Mouse (Mus musculus): ENCODE measurements around the gene Rap1gap.

The Rap1gap gene

GRCm38 (mm10) chr4:137722692-137723427, 58.3 kb downstream of the Rap1gap start:
- peak; percentile 79 for DNase-seq (ENCODE audit: low read depth, low spot score)

GRCm38 (mm10) chr4:137723527-137723926, 59.0 kb downstream of the Rap1gap start:
- DNase-seq (ENCODE audit: low read depth, low spot score): no peak

- peak; percentile 40 for DNase-seq (ENCODE audit: low read depth, low spot score)
Measured at GRCm38 (mm10) chr4:137724212-137724611, 59.7 kb downstream of the Rap1gap start.

GRCm38 (mm10) chr4:137724766-137725165, 60.2 kb downstream of the Rap1gap start:
- DNase-seq (ENCODE audit: low read depth, low spot score): peak; percentile 79

- DNase-seq (ENCODE audit: low read depth, low spot score): no peak
Measured at GRCm38 (mm10) chr4:137725541-137726145, 61.1 kb downstream of the Rap1gap start.

GRCm38 (mm10) chr4:137726739-137727505, 62.4 kb downstream of the Rap1gap start:
- DNase-seq (ENCODE audit: low read depth, low spot score): no peak

- DNase-seq (ENCODE audit: low read depth, low spot score): peak; percentile 44
Measured at GRCm38 (mm10) chr4:137727506-137728187, 63.1 kb downstream of the Rap1gap start.

- DNase-seq (ENCODE audit: low read depth, low spot score): no peak
Measured at GRCm38 (mm10) chr4:137728399-137729154, 64.1 kb downstream of the Rap1gap start.

- DNase-seq (ENCODE audit: low read depth, low spot score): no peak
Measured at GRCm38 (mm10) chr4:137729155-137729855, 64.8 kb downstream of the Rap1gap start.

GRCm38 (mm10) chr4:137730134-137730533, 65.6 kb downstream of the Rap1gap start:
- DNase-seq (ENCODE audit: low read depth, low spot score): peak; percentile 81

GRCm38 (mm10) chr4:137730757-137731156, 66.2 kb downstream of the Rap1gap start:
- DNase-seq (ENCODE audit: low read depth, low spot score): no peak

- no peak for DNase-seq (ENCODE audit: low read depth, low spot score)
Measured at GRCm38 (mm10) chr4:137731891-137732290, 67.4 kb downstream of the Rap1gap start.

GRCm38 (mm10) chr4:137732361-137732760, 67.8 kb downstream of the Rap1gap start:
- DNase-seq (ENCODE audit: low read depth, low spot score): no peak

- DNase-seq (ENCODE audit: low read depth, low spot score): no peak
Measured at GRCm38 (mm10) chr4:137732962-137733361, 68.4 kb downstream of the Rap1gap start.

- no peak for DNase-seq (ENCODE audit: low read depth, low spot score)
Measured at GRCm38 (mm10) chr4:137733459-137733858, 68.9 kb downstream of the Rap1gap start.

- no peak for DNase-seq (ENCODE audit: low read depth, low spot score)
Measured at GRCm38 (mm10) chr4:137736220-137736701, 71.7 kb downstream of the Rap1gap start.

GRCm38 (mm10) chr4:137737760-137738159, 73.2 kb downstream of the Rap1gap start:
- DNase-seq (ENCODE audit: low read depth, low spot score): no peak

- peak; percentile 59 for DNase-seq (ENCODE audit: low read depth, low spot score)
Measured at GRCm38 (mm10) chr4:137739151-137739923, 74.8 kb downstream of the Rap1gap start.

GRCm38 (mm10) chr4:137740350-137740749, 75.8 kb downstream of the Rap1gap start:
- DNase-seq (ENCODE audit: low read depth, low spot score): no peak

GRCm38 (mm10) chr4:137743791-137744190, 79.3 kb downstream of the Rap1gap start:
- no peak for DNase-seq (ENCODE audit: low read depth, low spot score)

All from CD4-positive, CD25-positive, alpha-beta regulatory T cell, adult 2 months (primary cell).